Mouse (Mus musculus): Measurements from ENCODE around the gene Tmem14c. TPM values are rescaled to one million over a fixed set of nuclear protein-coding genes. Genes with fewer than 3 reads are reported as not detected.

The Tmem14c gene
- 67.3 and 69.6 TPM in 2 replicates for polyA plus RNA-seq (2012; rRNA removed)

- H3K4me1 ChIP-seq (ENCODE audit: control insufficient read depth, insufficient read depth, low read length) = peaks cover 5% of the 10 kb centered on the region
- peak within 1 kb of the TSS; percentile 47 for H3K4me3 ChIP-seq (ENCODE audit: insufficient read depth, low read length)
- TF ChIP-seq CTCF (IDR thresholded peaks at IDR 0.05; ENCODE audit: extremely low read depth, insufficient read depth, low read length) (no peak), POLR2A (IDR thresholded peaks at IDR 0.05; ENCODE audit: extremely low read depth, insufficient read depth, low read length) (peak; percentile 90)
- H3K27ac ChIP-seq (ENCODE audit: insufficient read depth, low read length) = peak within 1 kb of the TSS; percentile 53; the same call in 1 of the 2 replicates
Measured at GRCm38 (mm10) chr13:41015829-41016634, at the start of gene Tmem14c. Gene Tmem14c (plus strand): TSS chr13:41016292.

- Histone ChIP-seq H3K27ac (ENCODE audit: insufficient read depth, low read length) (no peak overlapping the region), H3K4me3 (ENCODE audit: insufficient read depth, low read length) (no peak overlapping the region), H3K4me1 (ENCODE audit: control insufficient read depth, insufficient read depth, low read length) (no peaks in the 10 kb centered on the region)
- no peak for TF ChIP-seq CTCF (IDR thresholded peaks at IDR 0.05; ENCODE audit: extremely low read depth, insufficient read depth, low read length)
Measured at GRCm38 (mm10) chr13:40967609-40968008, 48.5 kb upstream of the Tmem14c start.

- TF ChIP-seq POLR2A (IDR thresholded peaks at IDR 0.05; ENCODE audit: extremely low read depth, insufficient read depth, low read length) (no peak), CTCF (IDR thresholded peaks at IDR 0.05; ENCODE audit: extremely low read depth, insufficient read depth, low read length) (no peak)
- Histone ChIP-seq H3K4me3 (ENCODE audit: insufficient read depth, low read length) (no peak overlapping the region), H3K27ac (ENCODE audit: insufficient read depth, low read length) (no peak overlapping the region), H3K4me1 (ENCODE audit: control insufficient read depth, insufficient read depth, low read length) (no peaks in the 10 kb centered on the region)
Measured at GRCm38 (mm10) chr13:40968564-40968963, 47.5 kb upstream of the Tmem14c start.

DNA sequence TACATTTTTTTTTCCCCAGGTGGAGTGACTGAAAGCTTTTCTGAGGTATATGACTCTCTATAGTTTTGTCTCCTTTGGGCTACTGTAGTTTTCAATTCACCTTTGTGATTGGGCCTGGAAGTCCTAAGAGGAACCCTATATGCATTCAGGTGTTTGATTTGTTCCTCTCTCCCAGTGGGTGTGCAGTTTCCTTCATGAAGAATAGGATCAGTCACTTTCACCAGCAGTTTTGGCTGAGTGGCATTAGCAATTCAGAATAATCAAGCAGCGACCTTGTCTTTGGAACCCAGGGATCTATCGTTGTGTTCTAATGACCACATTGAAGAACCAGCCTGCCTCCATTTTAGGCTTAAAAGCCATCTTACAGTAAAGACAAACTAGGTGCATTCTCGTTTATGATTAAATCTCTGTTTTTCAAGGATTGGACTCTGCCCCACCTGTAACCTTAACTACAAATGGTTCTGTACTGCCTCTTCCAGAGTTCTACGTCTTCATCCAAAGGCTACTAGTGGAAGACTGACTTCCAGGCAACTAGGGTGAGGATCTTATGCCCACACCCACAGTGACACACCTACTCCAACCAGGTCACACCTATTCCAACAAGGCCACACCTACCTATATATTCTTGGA, 46.2 kb upstream of the Tmem14c start:
- no peak overlapping the region for H3K4me3 ChIP-seq (ENCODE audit: insufficient read depth, low read length)
- no peaks in the 10 kb centered on the region for H3K4me1 ChIP-seq (ENCODE audit: control insufficient read depth, insufficient read depth, low read length)
- TF ChIP-seq CTCF (IDR thresholded peaks at IDR 0.05; ENCODE audit: extremely low read depth, insufficient read depth, low read length) (no peak), POLR2A (IDR thresholded peaks at IDR 0.05; ENCODE audit: extremely low read depth, insufficient read depth, low read length) (no peak)
- no peak overlapping the region for H3K27ac ChIP-seq (ENCODE audit: insufficient read depth, low read length)

- H3K4me3 ChIP-seq (ENCODE audit: insufficient read depth, low read length) = no peak overlapping the region
- no peaks in the 10 kb centered on the region for H3K4me1 ChIP-seq (ENCODE audit: control insufficient read depth, insufficient read depth, low read length)
Measured at GRCm38 (mm10) chr13:40971261-40971660, 44.8 kb upstream of the Tmem14c start.

GRCm38 (mm10) chr13:40971831-40972230, 44.3 kb upstream of the Tmem14c start:
- Histone ChIP-seq H3K27ac (ENCODE audit: insufficient read depth, low read length) (no peak overlapping the region), H3K4me3 (ENCODE audit: insufficient read depth, low read length) (no peak overlapping the region), H3K4me1 (ENCODE audit: control insufficient read depth, insufficient read depth, low read length) (no peaks in the 10 kb centered on the region)
- TF ChIP-seq POLR2A (IDR thresholded peaks at IDR 0.05; ENCODE audit: extremely low read depth, insufficient read depth, low read length) (no peak), CTCF (IDR thresholded peaks at IDR 0.05; ENCODE audit: extremely low read depth, insufficient read depth, low read length) (no peak)

More at GRCm38 (mm10) chr13:40971261-40971660, 44.8 kb upstream of the Tmem14c start:
- no peak for TF ChIP-seq POLR2A (IDR thresholded peaks at IDR 0.05; ENCODE audit: extremely low read depth, insufficient read depth, low read length)
- TF ChIP-seq CTCF (IDR thresholded peaks at IDR 0.05; ENCODE audit: extremely low read depth, insufficient read depth, low read length) = no peak
- no peak overlapping the region for H3K27ac ChIP-seq (ENCODE audit: insufficient read depth, low read length)

DNA sequence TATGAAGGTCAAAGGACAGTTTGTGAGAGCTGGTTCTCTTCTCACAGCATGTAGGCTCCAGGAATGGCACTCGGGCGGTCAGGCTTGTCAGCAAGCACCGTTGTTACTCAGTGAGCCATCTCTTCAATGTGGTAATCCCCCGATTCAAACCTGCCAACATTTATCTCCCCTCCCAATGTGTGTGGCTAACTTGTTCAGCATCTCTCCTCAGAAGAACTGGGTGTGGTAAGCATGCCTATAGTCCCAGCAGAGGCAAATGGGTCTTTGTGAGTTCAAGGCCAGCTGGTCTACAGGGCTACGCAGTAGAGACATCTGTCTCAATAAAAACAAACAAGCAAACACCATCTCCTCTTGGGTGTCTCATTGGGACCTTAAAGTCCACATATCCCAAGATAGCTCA, 43.1 kb upstream of the Tmem14c start:
- Histone ChIP-seq H3K4me3 (ENCODE audit: insufficient read depth, low read length) (no peak overlapping the region), H3K4me1 (ENCODE audit: control insufficient read depth, insufficient read depth, low read length) (no peaks in the 10 kb centered on the region), H3K27ac (ENCODE audit: insufficient read depth, low read length) (no peak overlapping the region)
- TF ChIP-seq POLR2A (IDR thresholded peaks at IDR 0.05; ENCODE audit: extremely low read depth, insufficient read depth, low read length) (no peak), CTCF (IDR thresholded peaks at IDR 0.05; ENCODE audit: extremely low read depth, insufficient read depth, low read length) (no peak)

DNA sequence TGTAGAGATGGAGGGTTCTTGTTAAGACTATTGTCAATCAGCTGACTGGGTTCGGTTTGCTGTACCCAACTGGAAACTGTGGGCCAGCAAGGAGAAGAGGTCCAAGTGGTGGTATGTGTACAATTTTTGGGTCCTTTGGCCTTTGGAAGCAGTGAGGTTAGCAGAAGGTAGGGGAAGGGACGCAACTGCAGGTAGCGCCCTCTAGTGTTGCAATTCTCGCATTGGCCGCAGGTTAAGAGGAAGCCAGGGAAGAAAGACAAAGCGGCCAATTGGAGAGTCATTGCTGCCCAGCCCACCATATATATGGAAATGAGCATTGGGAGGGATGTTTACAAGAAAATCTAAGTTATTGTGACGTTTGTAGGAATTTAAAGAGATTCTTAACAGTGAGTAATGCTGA, 38.5 kb upstream of the Tmem14c start:
- Histone ChIP-seq H3K27ac (ENCODE audit: insufficient read depth, low read length) (no peak overlapping the region), H3K4me1 (ENCODE audit: control insufficient read depth, insufficient read depth, low read length) (peaks cover 1% of the 10 kb centered on the region; the same call in 1 of the 2 replicates), H3K4me3 (ENCODE audit: insufficient read depth, low read length) (no peak overlapping the region)
- TF ChIP-seq POLR2A (IDR thresholded peaks at IDR 0.05; ENCODE audit: extremely low read depth, insufficient read depth, low read length) = no peak
- peak; percentile 77 for TF ChIP-seq CTCF (IDR thresholded peaks at IDR 0.05; ENCODE audit: extremely low read depth, insufficient read depth, low read length)

DNA sequence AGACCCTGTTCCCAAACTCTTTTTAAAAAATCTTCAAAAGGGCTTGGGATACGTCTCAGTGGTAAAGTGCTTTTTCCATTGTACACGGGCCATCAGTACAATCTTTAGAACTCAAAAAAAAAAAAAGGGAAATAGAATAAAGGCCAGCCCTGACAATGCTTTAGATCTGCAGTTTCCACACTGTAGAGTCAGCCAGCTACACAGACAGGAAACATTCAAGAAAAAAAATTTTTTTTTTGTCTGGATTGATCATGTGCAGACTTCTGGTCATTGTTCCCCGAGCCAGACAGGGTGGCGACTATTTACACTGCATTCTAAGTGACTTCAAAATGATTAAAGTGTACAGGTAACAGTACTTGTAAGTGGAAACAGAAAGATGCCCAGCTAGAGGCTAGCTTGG, 37.4 kb upstream of the Tmem14c start:
- H3K27ac ChIP-seq (ENCODE audit: insufficient read depth, low read length) = peak overlapping the region; percentile 96
- H3K4me1 ChIP-seq (ENCODE audit: control insufficient read depth, insufficient read depth, low read length) = peaks cover 1% of the 10 kb centered on the region; the same call in 1 of the 2 replicates
- TF ChIP-seq POLR2A (IDR thresholded peaks at IDR 0.05; ENCODE audit: extremely low read depth, insufficient read depth, low read length) (no peak), CTCF (IDR thresholded peaks at IDR 0.05; ENCODE audit: extremely low read depth, insufficient read depth, low read length) (no peak)
- H3K4me3 ChIP-seq (ENCODE audit: insufficient read depth, low read length) = no peak overlapping the region

DNA sequence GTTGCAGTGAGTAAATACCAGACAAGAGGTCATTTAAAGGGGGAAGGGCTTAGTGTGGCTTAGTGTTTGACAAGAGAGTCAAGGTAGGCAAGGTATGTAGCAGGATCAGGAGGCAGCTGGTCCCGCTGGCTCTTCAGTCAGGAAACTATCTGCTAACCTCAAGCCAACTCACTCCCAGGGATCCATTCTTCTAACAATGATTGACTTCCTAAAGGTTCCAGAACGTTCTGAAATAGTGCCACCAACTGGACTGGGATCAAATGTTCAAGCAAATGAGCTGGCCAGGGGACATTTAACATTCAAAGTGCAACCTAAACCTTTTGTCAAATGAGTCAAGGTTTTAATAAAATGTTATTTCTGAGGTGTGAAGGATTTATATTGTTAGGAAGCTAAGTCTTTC, 36.8 kb upstream of the Tmem14c start:
- H3K4me1 ChIP-seq (ENCODE audit: control insufficient read depth, insufficient read depth, low read length) = peaks cover 1% of the 10 kb centered on the region; the same call in 1 of the 2 replicates
- peak overlapping the region; percentile 96 for H3K27ac ChIP-seq (ENCODE audit: insufficient read depth, low read length)
- TF ChIP-seq CTCF (IDR thresholded peaks at IDR 0.05; ENCODE audit: extremely low read depth, insufficient read depth, low read length) (no peak), POLR2A (IDR thresholded peaks at IDR 0.05; ENCODE audit: extremely low read depth, insufficient read depth, low read length) (no peak)
- H3K4me3 ChIP-seq (ENCODE audit: insufficient read depth, low read length) = no peak overlapping the region

Measured in cortical plate, adult 2 months (tissue).